Mouse (Mus musculus) hindbrain, embryonic 11.5 days (tissue): ENCODE measurements at regions not wholly inside any gene's neighbourhood (a gene's known extent, or its start where the extent isn't known, plus 50 kb on each side); places are given as distances from the start of the nearest gene placed in this dataset.

Source experiments
- ATAC-seq: fragments of 200-750 bp; cut with Nextera tagmentation; 2 replicates; pipeline ENCODE4 v1.8.0; 2017; ENCODE audit warnings: mild to moderate bottlenecking, moderate TSS enrichment, moderate library complexity; ENCODE audit not compliant: low FRiP score
- DNase-seq: peaks from one replicate; pipeline ENCODE4 v3.0.0-alpha.2; 2015; ENCODE audit warnings: low spot score
- H3K27ac ChIP-seq: fragments of 300-500 bp; sonication (generic); 2 replicates; pipeline ENCODE4 v1.5.1; 2014; ENCODE audit warnings: mild to moderate bottlenecking, low read depth, low read length
- H3K27me3 ChIP-seq: fragments of 300-500 bp; sonication (generic); 2 replicates; pipeline ENCODE4 v1.6.1; 2014; ENCODE audit warnings: mild to moderate bottlenecking, low read length, moderate library complexity, mixed read lengths; ENCODE audit not compliant: control insufficient read depth, insufficient read depth
- H3K36me3 ChIP-seq: fragments of 300-500 bp; sonication (generic); 2 replicates; pipeline ENCODE4 v1.6.1; 2014; ENCODE audit warnings: mild to moderate bottlenecking, low read length, moderate library complexity, mixed read lengths; ENCODE audit not compliant: control insufficient read depth, insufficient read depth
- H3K4me1 ChIP-seq: fragments of 300-500 bp; sonication (generic); replicated peaks from 2 replicates; pipeline ENCODE4 v1.6.1; 2014; ENCODE audit warnings: low read length, mixed read lengths; ENCODE audit not compliant: control insufficient read depth, insufficient read depth
- H3K4me2 ChIP-seq: fragments of 300-500 bp; sonication (generic); replicated peaks from 2 replicates; pipeline ENCODE4 v1.6.1; 2014; ENCODE audit warnings: mild to moderate bottlenecking, low read depth, low read length
- H3K4me3 ChIP-seq: fragments of 300-500 bp; sonication (generic); 2 replicates; pipeline ENCODE4 v1.5.1; 2014; ENCODE audit warnings: low read depth, low read length
- H3K9ac ChIP-seq: fragments of 300-500 bp; sonication (generic); 2 replicates; pipeline ENCODE4 v1.6.1; 2014; ENCODE audit warnings: low read depth, low read length
- H3K9me3 ChIP-seq: fragments of 300-500 bp; sonication (generic); 2 replicates; pipeline ENCODE4 v1.6.1; 2016; ENCODE audit warnings: low read length; ENCODE audit not compliant: control insufficient read depth
- WGBS: fragments of 180-500 bp; shearing (Covaris S2); extraction: QIAGEN DNeasy Blood & Tissue Kit; methylation state at CpG from one replicate; pipeline ENCODE4 v1.1.7; 2014; 5-methylcytosine and 5-hydroxymethylcytosine counted together

DNA sequence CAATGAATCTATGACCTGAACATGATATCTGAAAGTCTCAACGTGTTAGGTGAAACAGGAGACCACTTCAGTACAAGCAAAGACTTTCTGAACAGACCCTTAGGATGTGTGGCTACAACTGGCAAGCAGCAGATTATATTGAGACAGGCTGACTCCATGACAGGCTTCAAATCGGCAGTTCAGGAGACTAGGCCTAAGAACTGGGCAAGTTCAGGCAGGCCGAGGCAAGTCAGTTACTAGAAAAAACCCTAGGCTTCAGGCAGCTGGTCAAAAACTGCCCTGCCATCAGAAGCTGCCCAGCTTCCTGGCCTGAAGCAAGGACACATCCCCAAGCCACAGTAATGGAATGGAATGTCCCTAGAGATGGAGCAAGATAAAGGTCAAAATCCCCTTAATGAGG lies 140.6 kb downstream of the Olfr721-ps1 start:
- Histone ChIP-seq H3K27me3 (no peaks in the 10 kb centered on the region), H3K36me3 (no peaks in the 10 kb centered on the region)
- no peak for ATAC-seq

DNA sequence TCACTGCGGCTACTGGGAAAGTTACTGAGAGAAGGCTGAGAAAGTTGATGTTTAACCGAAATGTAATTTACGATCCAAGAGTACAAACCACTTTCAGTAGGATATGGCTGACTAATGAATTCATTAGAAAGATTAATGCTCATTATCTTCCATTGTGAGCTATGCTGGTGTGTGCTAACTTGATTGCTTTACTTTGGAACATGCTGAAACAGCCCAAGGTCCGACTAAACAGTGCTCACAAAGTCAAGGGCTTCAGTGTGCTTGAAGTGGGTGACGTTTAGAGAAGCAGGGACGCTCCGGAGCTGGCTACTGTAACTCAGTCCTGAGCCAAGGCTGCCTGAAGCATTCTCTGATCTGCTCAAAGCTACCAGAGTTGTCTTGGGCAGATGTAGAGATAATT lies 143.1 kb downstream of the Olfr721-ps1 start:
- Histone ChIP-seq H3K9ac (no peak overlapping the region), H3K27ac (no peak overlapping the region), H3K4me1 (no peaks in the 10 kb centered on the region), H3K4me2 (no peak overlapping the region), H3K9me3 (no peaks in the 10 kb centered on the region), H3K27me3 (no peaks in the 10 kb centered on the region), H3K4me3 (no peak overlapping the region), H3K36me3 (no peaks in the 10 kb centered on the region)
- ATAC-seq (no peak), DNase-seq (no peak)
- 84% methylated on average over 7 of the region's 7 CpGs for WGBS

More for the DNA sequence above, 140.6 kb downstream of the Olfr721-ps1 start:
- Histone ChIP-seq H3K4me2 (no peak overlapping the region), H3K9me3 (no peaks in the 10 kb centered on the region), H3K4me1 (no peaks in the 10 kb centered on the region), H3K4me3 (no peak overlapping the region), H3K27ac (no peak overlapping the region), H3K9ac (no peak overlapping the region)
- no peak for DNase-seq
- 82% methylated on average over 3 of the region's 3 CpGs for WGBS

DNA sequence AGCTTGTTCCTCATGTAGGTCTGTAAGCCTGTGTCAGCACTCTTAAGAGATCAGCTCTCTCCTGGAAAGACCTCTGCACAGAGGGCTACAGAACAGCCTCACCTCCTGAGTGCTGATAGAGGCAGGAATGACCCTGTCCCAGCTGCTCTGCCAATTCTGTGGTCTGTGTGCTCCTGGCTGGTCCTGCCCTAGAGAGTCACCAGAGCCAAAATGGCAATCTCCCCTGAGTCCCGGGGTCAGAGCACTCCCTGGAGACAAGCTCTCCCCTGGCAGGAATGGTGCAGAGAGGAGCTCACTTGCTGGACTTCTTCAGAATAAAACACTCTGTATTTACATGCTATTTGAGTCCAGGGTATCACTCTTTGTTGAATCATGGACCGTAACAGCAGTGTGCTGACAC lies 149.9 kb upstream of the Slc4a7 start:
- Histone ChIP-seq H3K4me2 (no peak overlapping the region), H3K27me3 (no peaks in the 10 kb centered on the region), H3K9me3 (no peaks in the 10 kb centered on the region), H3K27ac (no peak overlapping the region), H3K9ac (no peak overlapping the region), H3K4me1 (no peaks in the 10 kb centered on the region), H3K36me3 (no peaks in the 10 kb centered on the region), H3K4me3 (no peak overlapping the region)
- ATAC-seq (no peak), DNase-seq (no peak)
- WGBS = 73% methylated on average over 2 of the region's 2 CpGs

DNA sequence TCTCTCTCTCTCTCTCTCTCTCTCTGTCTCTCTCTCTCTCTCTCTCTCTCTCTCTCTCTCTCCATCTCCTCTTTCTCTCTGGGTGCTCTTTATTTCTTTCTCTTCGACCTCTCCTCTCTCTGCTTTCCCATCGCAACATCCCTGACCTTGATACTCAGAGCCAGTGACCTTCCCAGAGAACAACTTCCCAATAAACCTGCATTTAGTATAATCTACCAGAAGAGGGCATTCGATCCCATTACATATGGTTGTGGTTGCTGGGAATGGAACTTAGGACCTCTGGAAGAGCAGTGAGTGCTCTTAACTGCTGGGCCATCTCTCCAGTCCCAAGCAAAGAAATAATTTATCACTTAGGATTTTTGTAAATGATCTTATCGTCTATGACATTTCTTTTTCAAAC lies 127.2 kb upstream of the Slc4a7 start:
- 57% methylated on average over 4 of the region's 4 CpGs for WGBS
- Histone ChIP-seq H3K27ac (no peak overlapping the region), H3K4me2 (no peak overlapping the region), H3K36me3 (no peaks in the 10 kb centered on the region), H3K27me3 (no peaks in the 10 kb centered on the region), H3K4me3 (no peak overlapping the region), H3K9me3 (no peaks in the 10 kb centered on the region), H3K9ac (no peak overlapping the region), H3K4me1 (no peaks in the 10 kb centered on the region)
- DNase-seq (no peak), ATAC-seq (no peak)

DNA sequence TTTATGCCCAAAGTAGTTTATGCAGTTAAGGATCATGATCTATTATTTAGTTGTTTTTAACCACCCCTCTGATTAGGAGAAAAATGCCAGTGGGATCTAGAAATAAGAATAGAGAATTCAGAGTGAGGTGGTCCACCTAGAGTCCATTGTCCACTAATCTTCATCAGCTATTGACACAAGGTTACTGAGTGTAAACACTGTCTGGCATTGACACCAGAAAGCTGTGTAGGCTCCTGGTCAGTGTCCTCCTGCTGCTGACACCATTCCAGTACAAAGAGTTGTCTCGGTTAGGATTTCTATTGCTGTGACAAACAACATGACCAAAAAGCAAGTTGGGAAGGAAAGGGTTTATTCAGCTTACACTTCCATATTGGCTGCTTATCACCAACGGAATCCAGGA lies 110.1 kb upstream of the Slc4a7 start:
- no peak overlapping the region for H3K27ac ChIP-seq
- no peaks in the 10 kb centered on the region for H3K27me3 ChIP-seq
- no peak overlapping the region for H3K9ac ChIP-seq
- DNase-seq (no peak), ATAC-seq (no peak)
- no peak overlapping the region for H3K4me3 ChIP-seq
- no peak overlapping the region for H3K4me2 ChIP-seq
- H3K9me3 ChIP-seq = no peaks in the 10 kb centered on the region
- 77% methylated on average over 2 of the region's 2 CpGs for WGBS
- H3K36me3 ChIP-seq = no peaks in the 10 kb centered on the region
- no peaks in the 10 kb centered on the region for H3K4me1 ChIP-seq

DNA sequence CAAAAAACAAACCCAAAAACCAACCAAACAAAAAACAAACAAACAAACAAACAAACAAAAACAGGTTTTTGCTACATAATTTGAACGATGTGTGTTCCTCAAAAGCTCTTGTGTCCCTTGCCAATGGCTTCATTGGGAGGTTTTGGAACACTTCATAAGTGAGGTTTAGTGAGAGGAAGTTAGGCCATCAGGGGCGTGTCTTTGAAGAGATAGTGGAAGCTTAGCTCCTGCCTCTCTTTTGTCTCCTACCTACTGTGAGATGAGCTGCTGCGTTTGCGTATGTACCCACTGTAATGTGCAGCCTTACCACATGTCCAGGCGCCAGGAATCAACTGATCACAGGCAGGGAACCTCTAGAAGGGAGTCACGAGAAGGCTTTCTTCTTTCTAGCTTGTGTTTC lies 107.3 kb upstream of the Slc4a7 start:
- DNase-seq (no peak), ATAC-seq (no peak)
- H3K9ac ChIP-seq = no peak overlapping the region
- no peaks in the 10 kb centered on the region for H3K4me1 ChIP-seq
- H3K9me3 ChIP-seq = no peaks in the 10 kb centered on the region
- H3K4me3 ChIP-seq = no peak overlapping the region
- no peak overlapping the region for H3K4me2 ChIP-seq
- 79% methylated on average over 6 of the region's 6 CpGs for WGBS
- no peak overlapping the region for H3K27ac ChIP-seq
- H3K27me3 ChIP-seq = no peaks in the 10 kb centered on the region; the same call in 1 of the 2 replicates
- H3K36me3 ChIP-seq = no peaks in the 10 kb centered on the region

DNA sequence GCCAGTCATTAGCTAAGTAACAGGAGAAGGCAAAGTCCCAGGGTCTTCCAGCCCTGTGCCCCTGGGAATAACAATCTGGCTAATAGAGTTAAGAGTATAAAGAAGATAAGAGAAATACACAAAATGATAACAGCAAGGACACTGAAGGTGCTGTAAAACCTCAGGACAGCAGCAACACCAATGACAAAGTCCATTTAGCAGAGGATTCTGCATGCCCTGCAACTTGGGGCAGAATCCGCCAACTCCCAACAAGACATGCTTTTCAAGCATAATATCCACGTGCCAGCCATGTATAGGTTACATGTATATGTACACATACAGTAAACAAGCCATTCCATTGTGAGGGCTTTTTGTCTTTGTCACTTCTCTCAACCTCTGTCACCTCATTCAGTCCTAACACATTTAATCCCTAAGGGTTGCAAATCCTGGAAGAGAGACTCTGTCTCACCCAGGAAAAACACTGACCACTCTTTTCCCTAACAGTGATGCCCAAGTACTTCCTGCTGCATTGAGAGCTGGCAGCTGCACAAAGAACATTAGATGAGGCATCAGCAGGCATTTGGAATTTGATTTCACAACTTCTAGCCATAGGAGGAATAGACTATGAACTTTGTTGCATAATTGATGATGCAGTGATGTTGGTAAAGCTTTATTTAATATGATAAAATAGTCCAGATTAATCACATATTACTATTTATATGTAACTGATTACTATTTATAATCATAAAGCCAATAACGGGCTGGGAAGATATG lies 105.8 kb upstream of the Slc4a7 start:
- ATAC-seq (no peak), DNase-seq (no peak)
- no peak overlapping the region for H3K4me3 ChIP-seq
- no peaks in the 10 kb centered on the region for H3K9me3 ChIP-seq
- H3K27me3 ChIP-seq = no peaks in the 10 kb centered on the region; the same call in 1 of the 2 replicates
- no peak overlapping the region for H3K27ac ChIP-seq
- no peaks in the 10 kb centered on the region for H3K36me3 ChIP-seq
- no peak overlapping the region for H3K4me2 ChIP-seq
- WGBS = 85% methylated on average over 3 of the region's 3 CpGs
- H3K9ac ChIP-seq = no peak overlapping the region
- H3K4me1 ChIP-seq = no peaks in the 10 kb centered on the region

DNA sequence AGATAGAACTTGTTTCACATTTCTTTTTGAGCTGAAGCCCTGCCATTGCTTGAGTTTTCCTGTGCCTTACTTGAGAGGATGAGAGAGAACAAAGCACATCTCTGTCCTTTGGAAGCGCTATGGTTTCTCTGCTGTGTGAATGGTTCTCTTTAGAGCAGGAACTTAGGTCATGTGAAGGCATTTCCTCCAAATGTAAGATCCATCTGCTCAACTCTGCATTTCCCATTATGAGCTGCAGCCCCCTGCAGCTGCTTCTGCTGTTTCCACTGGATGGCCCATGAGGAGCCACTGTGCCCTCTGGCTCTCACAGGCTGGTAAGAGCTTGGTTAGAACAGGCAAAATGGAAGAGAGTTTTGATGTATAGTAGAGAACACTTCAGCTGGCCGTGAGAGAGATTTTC lies 102.5 kb upstream of the Slc4a7 start:
- ATAC-seq = no peak

DNA sequence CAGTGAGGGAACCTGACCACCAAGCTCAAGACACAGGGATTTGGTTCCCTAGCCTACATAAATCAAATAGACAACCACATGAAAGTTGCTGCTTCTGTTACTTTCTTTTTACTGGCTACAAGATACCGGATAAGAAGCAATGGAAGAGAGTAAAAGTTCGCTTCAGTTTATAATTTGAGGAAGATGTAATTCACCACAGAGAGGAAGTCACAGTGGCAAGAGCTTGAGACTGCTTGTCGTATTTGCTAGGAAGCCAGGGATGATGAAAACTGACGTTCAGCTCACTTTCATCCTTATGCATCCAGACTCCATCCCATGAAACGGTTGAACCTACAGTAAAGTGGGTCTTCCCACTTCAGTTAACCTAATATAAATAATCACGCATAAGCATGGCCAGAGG lies 102.1 kb upstream of the Slc4a7 start:
- Histone ChIP-seq H3K4me3 (no peak overlapping the region), H3K27me3 (no peaks in the 10 kb centered on the region; the same call in 1 of the 2 replicates), H3K9me3 (no peaks in the 10 kb centered on the region), H3K9ac (no peak overlapping the region), H3K4me2 (no peak overlapping the region), H3K36me3 (no peaks in the 10 kb centered on the region), H3K27ac (no peak overlapping the region), H3K4me1 (no peaks in the 10 kb centered on the region)
- DNase-seq (no peak), ATAC-seq (no peak)
- 83% methylated on average over 6 of the region's 6 CpGs for WGBS

More for the DNA sequence above, 102.5 kb upstream of the Slc4a7 start:
- H3K27ac ChIP-seq = no peak overlapping the region
- no peaks in the 10 kb centered on the region for H3K4me1 ChIP-seq
- H3K36me3 ChIP-seq = no peaks in the 10 kb centered on the region
- no peak overlapping the region for H3K4me2 ChIP-seq
- no peaks in the 10 kb centered on the region; the same call in 1 of the 2 replicates for H3K27me3 ChIP-seq
- 74% methylated on average over 2 of the region's 2 CpGs for WGBS
- H3K9me3 ChIP-seq = no peaks in the 10 kb centered on the region
- no peak for DNase-seq
- no peak overlapping the region for H3K9ac ChIP-seq
- no peak overlapping the region for H3K4me3 ChIP-seq
